Comparison of ENCODE assay signal across 8 mouse cellular contexts in genomic region chr8:122181414-122181813, GRCm38 (mm10).
DNase-seq lines count a peak whose midpoint lies in the region; ATAC-seq and TF ChIP-seq lines count a peak whose summit lies in the region.

No protein-coding gene starts in this region.

- no peak for TF ChIP-seq CTCF in intestine, postnatal 0 days (IDR thresholded peaks at IDR 0.05; ENCODE audit: low read depth)
- TF ChIP-seq CTCF in CH12.LX (conservative IDR thresholded peaks at IDR 0.05 in 1 of 2, IDR thresholded peaks at IDR 0.05 in 1 of 2; ENCODE audit: low read depth in 2 of 2, low read length in 2 of 2): no peak

- H3K4me1 ChIP-seq in intestine, embryonic 14.5 days (replicated peaks; ENCODE audit: control insufficient read depth, insufficient read depth, low read length): peaks cover 18% of the 10 kb centered on the region; the same call in 1 of the 2 replicates
- H3K4me1 ChIP-seq in intestine, postnatal 0 days (replicated peaks; ENCODE audit: control insufficient read depth, insufficient read depth, low read length): peaks cover 4% of the 10 kb centered on the region; the same call in 1 of the 2 replicates
- peaks cover 0 to 14% of the 10 kb centered on the region in 2 experiments; a peak in 2 of 4 replicates for H3K4me1 ChIP-seq in CH12.LX (ENCODE audit: control insufficient read depth in 1 of 2, insufficient read depth in 2 of 2)
- peaks cover 16% of the 10 kb centered on the region for H3K4me1 ChIP-seq in intestine, embryonic 16.5 days (ENCODE audit: control insufficient read depth, insufficient read depth, low read length)

- H3K79me2 ChIP-seq in CH12.LX (replicated peaks; ENCODE audit: control insufficient read depth, extremely low read depth, insufficient read depth, poor library complexity, severe bottlenecking): no peaks in the 10 kb centered on the region

- TF ChIP-seq EP300 in CH12.LX (IDR thresholded peaks at IDR 0.05; ENCODE audit: low read length): no peak

- H3K4me3 ChIP-seq in intestine, embryonic 14.5 days (ENCODE audit: low read depth, low read length): no peak overlapping the region
- H3K4me3 ChIP-seq in intestine, postnatal 0 days (ENCODE audit: low read depth, low read length): no peak overlapping the region
- no peak overlapping the region for H3K4me3 ChIP-seq in CH12.LX (replicated peaks in 1 of 3; ENCODE audit: low read depth in 2 of 3, low read length in 2 of 3, poor library complexity in 1 of 3)
- H3K4me3 ChIP-seq in intestine, embryonic 16.5 days (ENCODE audit: low read length): no peak overlapping the region

- peak overlapping the region; percentile 20; the same call in 1 of the 2 replicates for H3K4me2 ChIP-seq in intestine, embryonic 14.5 days (ENCODE audit: low read length)
- no peak overlapping the region for H3K4me2 ChIP-seq in intestine, postnatal 0 days (replicated peaks; ENCODE audit: low read depth)
- H3K4me2 ChIP-seq in CH12.LX (ENCODE audit: insufficient read depth, low read depth, poor library complexity, severe bottlenecking): peak overlapping the region; percentile 9; the same call in 1 of the 2 replicates
- peak overlapping the region; percentile 15; the same call in 1 of the 2 replicates for H3K4me2 ChIP-seq in intestine, embryonic 16.5 days (ENCODE audit: low read depth, low read length)

- no peaks in the 10 kb centered on the region for H3K9me3 ChIP-seq in intestine, embryonic 14.5 days (ENCODE audit: control insufficient read depth, low read length)
- no peaks in the 10 kb centered on the region for H3K9me3 ChIP-seq in intestine, postnatal 0 days (ENCODE audit: control insufficient read depth)
- no peaks in the 10 kb centered on the region for H3K9me3 ChIP-seq in CH12.LX (replicated peaks; ENCODE audit: low read length)
- H3K9me3 ChIP-seq in intestine, embryonic 16.5 days (ENCODE audit: control insufficient read depth, low read length): no peaks in the 10 kb centered on the region

- H3K36me3 ChIP-seq in intestine, embryonic 14.5 days (ENCODE audit: control insufficient read depth, insufficient read depth, low read length): no peaks in the 10 kb centered on the region
- H3K36me3 ChIP-seq in intestine, postnatal 0 days (ENCODE audit: control insufficient read depth, insufficient read depth): no peaks in the 10 kb centered on the region
- no peaks in the 10 kb centered on the region for H3K36me3 ChIP-seq in CH12.LX (replicated peaks in 1 of 2; ENCODE audit: control insufficient read depth in 1 of 2, insufficient read depth in 1 of 2, low read length in 1 of 2)
- H3K36me3 ChIP-seq in intestine, embryonic 16.5 days (ENCODE audit: control insufficient read depth, insufficient read depth, low read length): no peaks in the 10 kb centered on the region

- dilution Hi-C loops in CH12.LX (cut with MboI; ENCODE audit: extremely low pct_ligation_motif_present, extremely low pct_unique_long_range_greater_than_20kb, low sequenced_read_pairs): no loop called here

- in situ Hi-C loops in CH12.LX (cut with MboI; ENCODE audit: low pct_ligation_motif_present, low pct_unique_long_range_greater_than_20kb, low sequenced_read_pairs): no loop called here

- TF ChIP-seq RAD21 in CH12.LX (IDR thresholded peaks at IDR 0.05; ENCODE audit: low read depth, low read length): no peak

- no peak overlapping the region; the same call in none of the 2 replicates for H3K27ac ChIP-seq in intestine, embryonic 14.5 days (ENCODE audit: low read depth)
- H3K27ac ChIP-seq in intestine, postnatal 0 days (ENCODE audit: low read depth, low read length): no peak overlapping the region
- no peak overlapping the region for H3K27ac ChIP-seq in CH12.LX (ENCODE audit: insufficient read depth, low read depth)
- peak overlapping the region; percentile 53 for H3K27ac ChIP-seq in intestine, embryonic 16.5 days (ENCODE audit: low read length)

- peak; percentile 67 for ATAC-seq in intestine, embryonic 14.5 days (replicated peaks; ENCODE audit: low FRiP score, low TSS enrichment, low read depth)
- ATAC-seq in intestine, postnatal 0 days: no peak
- peak; percentile 58 for ATAC-seq in intestine, embryonic 16.5 days

- H3K27me3 ChIP-seq in intestine, embryonic 14.5 days (replicated peaks; ENCODE audit: control insufficient read depth, insufficient read depth, low read length): no peaks in the 10 kb centered on the region
- no peaks in the 10 kb centered on the region for H3K27me3 ChIP-seq in intestine, postnatal 0 days (replicated peaks; ENCODE audit: control insufficient read depth, insufficient read depth, low read length)
- peaks cover 93% of the 10 kb centered on the region for H3K27me3 ChIP-seq in CH12.LX (replicated peaks)
- no peaks in the 10 kb centered on the region for H3K27me3 ChIP-seq in intestine, embryonic 16.5 days (replicated peaks; ENCODE audit: control insufficient read depth, insufficient read depth, low read length)

- H3K9ac ChIP-seq in intestine, embryonic 14.5 days (ENCODE audit: low read length): no peak overlapping the region
- H3K9ac ChIP-seq in intestine, postnatal 0 days (ENCODE audit: low read depth, low read length): no peak overlapping the region
- no peak overlapping the region for H3K9ac ChIP-seq in CH12.LX (ENCODE audit: insufficient read depth, low read depth)
- H3K9ac ChIP-seq in intestine, embryonic 16.5 days (ENCODE audit: low read depth, low read length): no peak overlapping the region

- WGBS in intestine, embryonic 14.5 days: 20% methylated on average over 9 of the region's 9 CpGs
- 51% methylated on average over 9 of the region's 9 CpGs for WGBS in intestine, postnatal 0 days
- 41% methylated on average over 9 of the region's 9 CpGs for WGBS in intestine, embryonic 16.5 days

- DNase-seq in intestine, embryonic 14.5 days (ENCODE audit: low spot score): peak; percentile 55
- no peak for DNase-seq in CH12.LX (ENCODE audit: extremely low read depth)
- DNase-seq in cerebellum, adult 8-10 months: peak; percentile 53
- no peak for DNase-seq in ovary, postnatal 14 days (ENCODE audit: low spot score)
- DNase-seq in T-cell, adult 2 months (ENCODE audit: low spot score): no peak
- DNase-seq in c-Kit-positive CD71-positive TER-119-positive erythroid progenitor cells, embryonic 14.5 days (ENCODE audit: low spot score): no peak

- no peak for TF ChIP-seq POLR2A in CH12.LX (IDR thresholded peaks at IDR 0.05; ENCODE audit: low read depth, low read length)

TF ChIP-seq in CH12.LX, 34 proteins besides CTCF, POLR2A, EP300 and RAD21:
- TF ChIP-seq USF1 (IDR thresholded peaks at IDR 0.05; ENCODE audit: low read depth, low read length): no peak
- TF ChIP-seq ELF1 (IDR thresholded peaks at IDR 0.05; ENCODE audit: low read depth, low read length): no peak

Comparison
In these comparisons a context has a peak if more than half of its experiments do, and no peak if none do; other contexts are left out.
1. DNase-seq: peak in intestine, embryonic 14.5 days (single experiment) and cerebellum, adult 8-10 months (single experiment); none in CH12.LX (single experiment), ovary, postnatal 14 days (single experiment), T-cell, adult 2 months (single experiment) and c-Kit-positive CD71-positive TER-119-positive erythroid progenitor cells, embryonic 14.5 days (single experiment).